Mouse (Mus musculus) liver, postnatal 0 days (tissue): ENCODE results near the gene Sez6l.

Source experiments
- CTCF ChIP-seq: sonication (generic); IDR thresholded peaks from 2 replicates; pipeline ENCODE4 v1.5.1; 2016; ENCODE audit warnings: antibody characterized with exemption, low read depth
- EP300 ChIP-seq: IDR thresholded peaks from 2 replicates; pipeline ENCODE4 v1.6.1; 2016; ENCODE audit warnings: antibody characterized with exemption, low read depth, mild to moderate bottlenecking

DNA sequence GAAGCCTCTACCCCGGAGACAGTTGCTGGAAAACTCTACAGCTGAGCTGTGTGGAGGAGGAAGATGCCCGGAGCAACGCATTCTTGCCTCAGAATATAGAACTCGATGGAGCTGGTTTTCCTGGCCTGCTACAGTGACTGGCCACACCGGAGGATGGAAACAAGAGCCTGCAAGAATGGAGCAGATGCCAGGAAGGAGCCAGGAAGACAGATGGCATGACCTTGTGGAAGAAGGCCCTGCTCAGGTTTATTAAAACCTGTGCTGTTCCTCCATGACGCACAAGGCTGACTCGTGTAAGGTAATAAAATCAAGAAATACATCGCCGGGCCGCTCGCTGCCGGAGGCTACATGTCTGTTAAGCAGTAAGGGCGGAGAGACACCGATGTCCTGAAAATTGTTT, 28.4 kb upstream of the Sez6l start:
- no peak for TF ChIP-seq CTCF
- no peak for TF ChIP-seq EP300
